Mouse (Mus musculus) intestine, embryonic 16.5 days (tissue): Measurements from ENCODE around the gene Pax9. TPM values are rescaled to one million over a fixed set of nuclear protein-coding genes. Genes with fewer than 3 reads are reported as not detected.

Source experiments
- ATAC-seq: fragments of 200-750 bp; cut with Nextera tagmentation; 2 replicates; pipeline ENCODE4 v1.8.0; 2017; ENCODE audit warnings: moderate TSS enrichment, moderate library complexity
- H3K27ac ChIP-seq: fragments of 300-500 bp; sonication (generic); 2 replicates; pipeline ENCODE4 v1.5.1; 2014; ENCODE audit warnings: mild to moderate bottlenecking, low read length
- H3K27me3 ChIP-seq: fragments of 300-500 bp; sonication (generic); replicated peaks from 2 replicates; pipeline ENCODE4 v1.6.1; 2014; ENCODE audit warnings: low read length, control low read depth, mixed read lengths; ENCODE audit not compliant: control insufficient read depth, insufficient read depth
- H3K36me3 ChIP-seq: fragments of 300-500 bp; sonication (generic); 2 replicates; pipeline ENCODE4 v1.6.1; 2014; ENCODE audit warnings: low read length, control low read depth; ENCODE audit not compliant: control insufficient read depth, insufficient read depth
- H3K4me1 ChIP-seq: fragments of 300-500 bp; sonication (generic); 2 replicates; pipeline ENCODE4 v1.6.1; 2014; ENCODE audit warnings: low read length, control low read depth, mixed read lengths; ENCODE audit not compliant: control insufficient read depth, insufficient read depth
- H3K4me2 ChIP-seq: fragments of 300-500 bp; sonication (generic); 2 replicates; pipeline ENCODE4 v1.6.1; 2014; ENCODE audit warnings: low read depth, low read length, control low read depth
- H3K4me3 ChIP-seq: fragments of 300-500 bp; sonication (generic); 2 replicates; pipeline ENCODE4 v1.5.1; 2014; ENCODE audit warnings: mild to moderate bottlenecking, low read length
- H3K9ac ChIP-seq: fragments of 300-500 bp; sonication (generic); 2 replicates; pipeline ENCODE4 v1.6.1; 2014; ENCODE audit warnings: low read depth, low read length
- H3K9me3 ChIP-seq: fragments of 300-500 bp; sonication (generic); 2 replicates; pipeline ENCODE4 v1.6.1; 2016; ENCODE audit warnings: low read length, control low read depth; ENCODE audit not compliant: control insufficient read depth
- WGBS: fragments of 180-500 bp; shearing (Covaris S2); extraction: QIAGEN DNeasy Blood & Tissue Kit; methylation state at CpG from one replicate; pipeline ENCODE4 v1.1.7; 2014; 5-methylcytosine and 5-hydroxymethylcytosine counted together
- polyA plus RNA-seq: library from polyadenylated mRNA; unstranded; fragments of >200 nt; fragmentation: Nextera tagmentation; extraction: Ambion mirVana; gene quantifications from 2 replicates; pipeline ENCODE4 v1.2.1, GENCODE M21; 2015

The Pax9 gene
- polyA plus RNA-seq, 1 experiment from 2014 or later, result not detected

DNA sequence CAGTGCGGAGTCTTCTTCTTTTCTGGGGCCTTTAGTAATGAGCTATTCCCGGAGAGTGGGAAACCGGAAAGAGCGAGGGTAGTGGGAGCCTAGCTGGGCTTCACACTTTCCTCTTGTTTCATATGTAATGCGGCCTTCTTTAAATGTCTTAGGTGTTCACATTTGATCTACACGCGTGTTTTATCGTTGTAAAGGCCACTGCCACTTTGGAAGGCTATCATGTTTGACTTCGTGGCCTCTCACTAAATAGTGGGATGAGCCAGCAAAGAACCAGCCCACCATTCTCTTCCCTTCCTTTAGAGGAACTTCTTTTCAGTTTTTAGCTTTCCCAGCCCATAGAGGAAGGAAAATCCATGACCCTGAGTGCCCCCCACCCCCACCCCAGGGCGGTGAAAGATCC, 2.2 kb upstream of the Pax9 start:
- Histone ChIP-seq H3K4me2 (no peak overlapping the region), H3K36me3 (no peaks in the 10 kb centered on the region), H3K27ac (no peak overlapping the region), H3K4me1 (0 out of 2 replicates have a peak, but pooled peaks cover 10% of the 10 kb centered on the region), H3K4me3 (no peak overlapping the region), H3K27me3 (peaks cover 78% of the 10 kb centered on the region), H3K9ac (no peak overlapping the region), H3K9me3 (no peaks in the 10 kb centered on the region)
- no peak for ATAC-seq
- WGBS, result 2% methylated on average over 10 of the region's 10 CpGs

DNA sequence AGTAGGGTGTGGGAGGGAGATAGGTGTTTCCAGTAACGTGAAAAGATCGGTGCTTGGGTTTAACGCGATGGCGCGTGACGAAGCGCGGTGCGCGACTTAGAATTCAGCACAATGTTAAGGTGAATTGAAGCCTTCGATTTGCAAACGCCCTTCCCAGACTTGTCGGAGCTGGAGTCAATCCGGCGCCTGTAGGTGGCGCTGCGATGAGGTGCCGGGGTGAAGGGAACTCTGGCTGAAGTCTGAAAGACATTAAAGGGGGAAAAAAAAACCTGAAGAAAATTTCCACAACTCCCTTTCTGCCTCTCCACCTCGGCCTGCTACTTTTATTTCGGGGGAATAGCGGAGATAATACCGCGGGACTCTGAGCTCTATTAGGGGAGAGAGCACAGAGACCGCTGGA, 1.8 kb upstream of the Pax9 start:
- no peaks in the 10 kb centered on the region for H3K36me3 ChIP-seq
- no peak overlapping the region for H3K4me2 ChIP-seq
- peaks cover 79% of the 10 kb centered on the region for H3K27me3 ChIP-seq
- H3K27ac ChIP-seq, result no peak overlapping the region
- ATAC-seq, result no peak
- 0 out of 2 replicates have a peak, but pooled peaks cover 10% of the 10 kb centered on the region for H3K4me1 ChIP-seq
- no peaks in the 10 kb centered on the region for H3K9me3 ChIP-seq
- 1% methylated on average over 25 of the region's 25 CpGs for WGBS
- no peak overlapping the region for H3K9ac ChIP-seq
- no peak overlapping the region for H3K4me3 ChIP-seq

DNA sequence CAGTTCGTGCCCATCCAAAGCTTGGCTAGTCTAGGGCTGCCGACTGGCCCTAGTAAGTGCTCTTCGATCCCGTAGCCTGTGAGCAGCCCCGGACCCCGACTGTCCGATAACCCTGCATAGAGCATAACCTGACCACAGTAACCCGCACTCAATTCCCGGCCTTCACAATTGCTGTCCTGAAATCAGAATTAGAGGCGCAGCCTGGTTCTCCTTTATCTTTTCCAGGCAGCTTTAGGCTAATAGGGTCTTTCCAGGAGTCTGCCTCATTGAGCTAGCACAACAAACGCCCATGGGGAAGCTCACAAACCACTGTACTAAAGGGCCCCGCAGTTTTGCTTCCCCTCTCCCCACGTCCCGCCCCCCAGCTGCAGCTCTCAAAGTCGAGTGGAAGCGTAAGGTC, 1.2 kb upstream of the Pax9 start:
- H3K36me3 ChIP-seq, result no peaks in the 10 kb centered on the region
- peaks cover 85% of the 10 kb centered on the region for H3K27me3 ChIP-seq
- ATAC-seq, result no peak

DNA sequence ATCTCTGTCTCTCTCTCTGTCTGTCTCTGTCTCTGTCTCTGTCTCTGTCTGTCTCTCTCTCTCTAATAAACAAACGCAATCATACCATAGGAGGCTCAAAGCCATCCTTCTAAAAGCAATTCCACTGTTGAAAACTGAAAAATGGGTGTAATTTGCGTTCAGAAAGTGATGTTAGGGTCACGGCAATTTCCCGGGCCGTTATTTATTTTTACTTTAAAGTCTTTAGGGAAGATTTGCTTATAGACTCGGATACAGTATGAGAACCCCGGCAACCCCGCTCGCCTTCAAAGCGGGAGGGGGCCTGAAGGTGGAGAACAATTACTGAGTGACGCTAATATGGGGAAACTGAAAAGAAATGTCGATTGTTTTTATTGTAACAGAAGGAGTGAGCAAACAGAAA, 566 bp upstream of the Pax9 start:
- H3K9me3 ChIP-seq, result no peaks in the 10 kb centered on the region
- peaks cover 17% of the 10 kb centered on the region for H3K4me1 ChIP-seq
- ATAC-seq, result no peak
- 2% methylated on average over 12 of the region's 12 CpGs for WGBS
- no peak overlapping the region for H3K27ac ChIP-seq
- peaks cover 92% of the 10 kb centered on the region for H3K27me3 ChIP-seq
- no peaks in the 10 kb centered on the region for H3K36me3 ChIP-seq
- H3K4me3 ChIP-seq, result no peak overlapping the region
- no peak overlapping the region for H3K9ac ChIP-seq
- no peak overlapping the region for H3K4me2 ChIP-seq

More for the DNA sequence above, 1.2 kb upstream of the Pax9 start:
- H3K9me3 ChIP-seq, result no peaks in the 10 kb centered on the region
- H3K27ac ChIP-seq, result no peak overlapping the region
- H3K4me1 ChIP-seq, result peaks cover 12% of the 10 kb centered on the region
- H3K4me3 ChIP-seq, result no peak overlapping the region
- H3K4me2 ChIP-seq, result no peak overlapping the region
- H3K9ac ChIP-seq, result no peak overlapping the region
- 2% methylated on average over 16 of the region's 16 CpGs for WGBS

DNA sequence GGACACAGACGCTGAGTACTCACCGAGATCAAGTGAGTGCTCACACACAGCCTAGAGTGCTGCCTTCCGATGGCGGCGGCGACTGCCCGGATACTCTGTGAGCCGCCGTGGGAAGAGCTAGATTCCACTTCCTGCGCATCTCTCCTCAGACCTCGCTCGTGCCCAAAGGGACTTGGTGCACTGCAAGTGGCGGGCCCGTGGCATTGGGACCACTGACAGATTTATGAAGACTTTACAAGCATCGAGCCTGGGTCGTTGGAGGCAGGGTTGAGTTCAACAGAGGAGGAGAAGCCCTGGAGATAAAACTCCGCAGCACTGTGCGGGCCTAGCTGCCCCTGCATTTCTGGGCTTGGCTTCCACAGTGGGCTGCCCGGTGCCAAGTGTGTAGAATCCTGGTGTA, 969 bp downstream of the Pax9 start:
- Histone ChIP-seq H3K4me3 (no peak overlapping the region), H3K27ac (no peak overlapping the region), H3K27me3 (peaks cover 98% of the 10 kb centered on the region), H3K4me1 (peaks cover 25% of the 10 kb centered on the region), H3K9me3 (no peaks in the 10 kb centered on the region), H3K36me3 (no peaks in the 10 kb centered on the region), H3K9ac (no peak overlapping the region), H3K4me2 (no peak overlapping the region)
- 9% methylated on average over 19 of the region's 19 CpGs for WGBS
- ATAC-seq, result no peak

DNA sequence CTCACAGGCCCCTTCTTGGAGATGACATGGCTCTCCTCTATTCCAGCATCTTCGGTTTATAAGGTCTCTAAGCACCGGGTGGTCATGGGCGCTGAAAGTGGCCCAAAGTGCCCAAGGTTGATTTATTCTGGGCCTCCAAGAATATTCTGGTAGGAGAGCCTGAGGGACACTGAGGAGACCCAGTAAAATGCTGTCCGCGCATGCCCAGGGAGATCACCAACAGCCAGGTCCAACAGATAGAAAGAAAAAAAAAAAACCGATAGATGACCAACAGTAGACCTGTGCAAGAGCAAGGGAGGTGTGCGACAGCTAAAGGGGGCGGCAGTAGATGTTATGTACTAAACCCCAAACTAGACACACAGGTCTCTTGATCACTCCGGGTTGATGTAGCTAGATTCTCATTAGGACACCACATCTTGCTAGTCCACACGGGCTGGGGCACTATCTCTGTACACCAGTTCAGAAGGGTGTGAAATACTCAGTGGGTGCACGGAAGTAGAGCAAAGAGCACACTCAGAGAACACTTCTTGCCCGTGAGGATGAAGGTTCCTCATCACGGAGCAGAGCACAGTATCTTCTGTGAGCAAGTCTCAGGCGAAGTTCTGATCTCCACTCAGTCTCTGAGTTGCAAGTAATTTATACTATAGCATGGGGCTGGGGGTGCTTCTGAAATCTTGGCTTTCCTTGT, 2.0 kb downstream of the Pax9 start:
- Histone ChIP-seq H3K4me3 (no peak overlapping the region), H3K4me1 (peaks cover 25% of the 10 kb centered on the region), H3K27me3 (peaks cover 96% of the 10 kb centered on the region), H3K9me3 (no peaks in the 10 kb centered on the region), H3K36me3 (no peaks in the 10 kb centered on the region), H3K9ac (no peak overlapping the region), H3K27ac (no peak overlapping the region), H3K4me2 (no peak overlapping the region)
- no peak for ATAC-seq
- WGBS, result 9% methylated on average over 14 of the region's 14 CpGs

DNA sequence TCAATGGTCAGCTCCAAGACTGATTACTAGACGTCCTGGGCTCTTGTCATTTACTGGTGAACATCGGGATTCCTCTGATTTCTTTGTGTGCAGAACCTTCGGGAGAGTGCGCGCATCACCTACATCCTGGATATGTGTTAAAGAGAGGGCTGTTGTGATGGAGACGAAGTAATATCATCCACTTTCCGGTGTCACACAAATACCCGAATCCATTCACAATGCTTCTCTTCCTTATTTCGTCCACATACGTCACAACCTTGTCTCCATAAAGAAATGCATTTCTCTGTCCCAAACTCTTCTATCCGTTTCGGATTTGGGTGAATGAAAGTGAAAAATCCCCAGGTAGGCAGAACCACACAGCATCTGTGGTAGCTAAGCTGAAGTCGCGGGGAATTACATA, 2.8 kb downstream of the Pax9 start:
- H3K9me3 ChIP-seq, result no peaks in the 10 kb centered on the region
- H3K27me3 ChIP-seq, result peaks cover 92% of the 10 kb centered on the region
- ATAC-seq, result no peak

DNA sequence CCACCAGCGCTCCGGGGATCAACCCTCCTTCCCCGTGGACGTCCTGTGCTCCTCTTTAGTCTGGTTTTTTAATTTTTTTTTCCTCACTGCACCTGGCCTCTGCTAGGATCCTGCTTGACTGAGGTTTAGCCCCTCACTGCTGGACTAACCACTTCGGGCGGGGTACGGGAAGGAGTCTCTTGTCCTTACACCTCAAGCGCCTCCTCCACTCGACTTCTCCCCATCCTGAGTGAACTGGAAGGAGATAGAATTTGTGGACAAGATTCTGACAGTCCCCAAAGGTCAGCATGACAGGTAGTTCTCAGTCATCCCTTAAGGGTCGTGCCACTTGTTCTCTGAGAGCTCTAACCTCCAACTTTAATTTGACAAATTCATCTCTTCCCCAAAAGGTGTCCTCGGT, 3.4 kb downstream of the Pax9 start:
- peaks cover 25% of the 10 kb centered on the region for H3K4me1 ChIP-seq
- no peak overlapping the region for H3K27ac ChIP-seq
- H3K27me3 ChIP-seq, result peaks cover 92% of the 10 kb centered on the region
- H3K9ac ChIP-seq, result no peak overlapping the region
- H3K9me3 ChIP-seq, result no peaks in the 10 kb centered on the region
- ATAC-seq, result no peak
- no peaks in the 10 kb centered on the region for H3K36me3 ChIP-seq
- H3K4me3 ChIP-seq, result peak overlapping the region; percentile 43
- WGBS, result 2% methylated on average over 11 of the region's 11 CpGs
- H3K4me2 ChIP-seq, result peak overlapping the region; percentile 68

More for the DNA sequence above, 2.8 kb downstream of the Pax9 start:
- H3K4me2 ChIP-seq, result no peak overlapping the region
- H3K4me3 ChIP-seq, result no peak overlapping the region
- no peak overlapping the region for H3K9ac ChIP-seq
- no peaks in the 10 kb centered on the region for H3K36me3 ChIP-seq
- WGBS, result 3% methylated on average over 14 of the region's 14 CpGs
- no peak overlapping the region for H3K27ac ChIP-seq
- H3K4me1 ChIP-seq, result peaks cover 25% of the 10 kb centered on the region

DNA sequence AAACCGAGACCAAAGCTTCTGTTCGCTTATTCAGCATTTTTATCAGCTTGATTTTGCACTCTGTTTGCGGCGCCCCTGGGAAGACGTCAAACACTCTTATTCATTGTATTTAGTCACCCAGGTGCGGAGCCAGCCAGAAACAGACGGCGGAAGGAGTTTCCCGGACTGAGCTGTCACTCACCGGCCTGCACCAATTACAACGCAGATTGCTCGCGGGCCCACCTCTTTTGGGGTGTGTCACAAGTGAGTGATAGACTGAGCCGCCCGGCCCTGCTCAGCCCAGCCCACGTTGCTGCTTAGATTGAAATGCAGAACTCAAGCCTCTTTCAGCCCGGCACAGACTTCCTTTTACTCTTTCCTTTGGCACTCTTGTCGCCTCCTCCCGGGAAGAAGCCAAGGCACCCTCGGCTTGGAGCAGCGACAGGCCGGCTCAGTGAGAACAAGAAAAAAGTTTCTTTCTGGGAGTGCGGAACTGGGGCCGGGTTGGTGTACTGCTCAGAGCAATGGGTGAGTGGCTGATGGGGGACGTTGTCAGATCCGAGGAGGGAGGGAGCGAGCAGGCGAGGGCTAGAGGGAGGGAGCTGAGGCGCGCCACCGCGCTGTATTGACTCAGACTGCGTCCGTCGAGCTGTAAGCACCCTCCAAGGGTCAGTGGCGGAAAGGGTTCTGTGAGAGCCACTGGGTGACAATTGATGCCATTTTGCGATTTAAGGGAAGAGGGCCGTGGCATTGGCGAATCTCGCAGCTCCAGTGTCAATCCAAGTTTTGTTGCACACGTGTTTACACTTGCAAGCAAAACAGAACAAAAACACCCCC, 4.0 kb downstream of the Pax9 start:
- H3K4me3 ChIP-seq, result peak overlapping the region; percentile 43
- H3K4me2 ChIP-seq, result peak overlapping the region; percentile 68
- peaks cover 25% of the 10 kb centered on the region for H3K4me1 ChIP-seq
- H3K36me3 ChIP-seq, result no peaks in the 10 kb centered on the region
- H3K9me3 ChIP-seq, result no peaks in the 10 kb centered on the region
- H3K27ac ChIP-seq, result no peak overlapping the region
- WGBS, result 1% methylated on average over 41 of the region's 41 CpGs
- H3K27me3 ChIP-seq, result peaks cover 92% of the 10 kb centered on the region
- ATAC-seq, result peak; percentile 96
- no peak overlapping the region for H3K9ac ChIP-seq
